In genomic region chr4:148867721-148868397, GRCm38 (mm10) we compare ENCODE assay signal across 10 mouse cellular contexts.
DNase-seq lines count a peak whose midpoint lies in the region; ATAC-seq and TF ChIP-seq lines count a peak whose summit lies in the region.
"Had no signal": no experiment of that assay in that cellular context is flagged by ENCODE, and none has a peak within 500 bp of the region (broad histone marks: within the 10 kb centered on the region; RNA-seq: fewer than 3 reads in every experiment).

No protein-coding gene starts in this region.

- H3K27ac ChIP-seq in kidney, adult 2 months (ENCODE audit: insufficient read depth, low read depth, low read length) = no peak overlapping the region
- H3K27ac ChIP-seq in kidney, embryonic 16.5 days (ENCODE audit: low read length) = no peak overlapping the region
- peak overlapping the region; percentile 43; the same call in 1 of the 2 replicates for H3K27ac ChIP-seq in lung, postnatal 0 days (ENCODE audit: low read length)
- H3K27ac ChIP-seq in liver, postnatal 0 days (ENCODE audit: low read depth) = no peak overlapping the region

- H3K4me3 ChIP-seq in kidney, adult 2 months (ENCODE audit: insufficient read depth, low read depth, low read length) = no peak overlapping the region
- no peak overlapping the region for H3K4me3 ChIP-seq in kidney, embryonic 16.5 days (ENCODE audit: low read length)
- no peak overlapping the region for H3K4me3 ChIP-seq in lung, postnatal 0 days (ENCODE audit: low read depth, low read length)
- no peak overlapping the region for H3K4me3 ChIP-seq in liver, postnatal 0 days (ENCODE audit: low read depth, low read length)
- H3K4me3 ChIP-seq: erythroblast, embryonic 14.5 days; megakaryocyte, embryonic 14.5 days had no signal

- no peak overlapping the region for H3K9ac ChIP-seq in kidney, embryonic 16.5 days (replicated peaks; ENCODE audit: low read length)
- no peak overlapping the region for H3K9ac ChIP-seq in lung, postnatal 0 days (replicated peaks; ENCODE audit: low read depth)
- H3K9ac ChIP-seq in liver, postnatal 0 days (replicated peaks) = no peak overlapping the region

- H3K27me3 ChIP-seq in kidney, adult 2 months (replicated peaks; ENCODE audit: control insufficient read depth, insufficient read depth, low read length) = no peaks in the 10 kb centered on the region
- H3K27me3 ChIP-seq in kidney, embryonic 16.5 days (ENCODE audit: insufficient read depth, low read length) = no peaks in the 10 kb centered on the region
- no peaks in the 10 kb centered on the region for H3K27me3 ChIP-seq in lung, postnatal 0 days (replicated peaks; ENCODE audit: insufficient read depth, low read length)
- H3K27me3 ChIP-seq in liver, postnatal 0 days (ENCODE audit: insufficient read depth, low read length) = 0 out of 2 replicates have a peak, but pooled peaks cover 6% of the 10 kb centered on the region

- peak; percentile 96 for DNase-seq in kidney, adult 2 months
- DNase-seq in adrenal gland, postnatal 36 days = peak; percentile 62 to 76
- peak; percentile 79 to 82 for DNase-seq in heart, postnatal 14 days
- DNase-seq in lung, postnatal 0 days (ENCODE audit: low spot score) = peak; percentile 59
- DNase-seq in liver, postnatal 0 days = no peak
- no peak for DNase-seq in left cerebral cortex, postnatal 36 days (ENCODE audit: low spot score in 2 of 2)
- no peak for DNase-seq in left cerebral cortex, adult 11 months (ENCODE audit: low spot score)

- WGBS in kidney, adult 2 months = 38% methylated on average over 11 of the region's 11 CpGs
- 85% methylated on average over 11 of the region's 11 CpGs for WGBS in kidney, embryonic 16.5 days
- 57% methylated on average over 11 of the region's 11 CpGs for WGBS in lung, postnatal 0 days
- WGBS in liver, postnatal 0 days (ENCODE audit: insufficient replicate concordance) = 70% methylated on average over 11 of the region's 11 CpGs

- H3K36me3 ChIP-seq in kidney, adult 2 months (ENCODE audit: control insufficient read depth, insufficient read depth, low read length) = no peaks in the 10 kb centered on the region
- H3K36me3 ChIP-seq in kidney, embryonic 16.5 days (ENCODE audit: insufficient read depth, low read length) = no peaks in the 10 kb centered on the region
- H3K36me3 ChIP-seq in lung, postnatal 0 days (ENCODE audit: insufficient read depth, low read length) = no peaks in the 10 kb centered on the region
- no peaks in the 10 kb centered on the region for H3K36me3 ChIP-seq in liver, postnatal 0 days (replicated peaks; ENCODE audit: insufficient read depth, low read length)

- no peaks in the 10 kb centered on the region for H3K9me3 ChIP-seq in kidney, embryonic 16.5 days (ENCODE audit: low read length)
- H3K9me3 ChIP-seq in lung, postnatal 0 days (ENCODE audit: low read length) = no peaks in the 10 kb centered on the region
- no peaks in the 10 kb centered on the region for H3K9me3 ChIP-seq in liver, postnatal 0 days (ENCODE audit: low read length)
- H3K9me3 ChIP-seq: megakaryocyte, embryonic 14.5 days had no signal

- no peak for TF ChIP-seq POLR2A in kidney, adult 2 months (IDR thresholded peaks at IDR 0.05; ENCODE audit: low read depth, low read length)

- no peak for TF ChIP-seq EP300 in lung, postnatal 0 days (IDR thresholded peaks at IDR 0.05)
- no peak for TF ChIP-seq EP300 in liver, postnatal 0 days (IDR thresholded peaks at IDR 0.05; ENCODE audit: low read depth)

- H3K4me2 ChIP-seq in kidney, embryonic 16.5 days (replicated peaks; ENCODE audit: low read depth, low read length) = no peak overlapping the region
- H3K4me2 ChIP-seq in lung, postnatal 0 days (replicated peaks; ENCODE audit: low read depth, low read length) = no peak overlapping the region
- H3K4me2 ChIP-seq in liver, postnatal 0 days (ENCODE audit: low read depth, low read length) = no peak overlapping the region

- intact Hi-C loops in heart, postnatal 14 days (cut with DNase I) = no loop called here
- intact Hi-C loops in left cerebral cortex, postnatal 36 days (cut with DNase I) = no loop called here

- H3K4me1 ChIP-seq in kidney, adult 2 months (ENCODE audit: control insufficient read depth, insufficient read depth, low read length) = peaks cover 7% of the 10 kb centered on the region; the same call in 1 of the 2 replicates
- H3K4me1 ChIP-seq in kidney, embryonic 16.5 days (ENCODE audit: insufficient read depth, low read length) = peaks cover 22% of the 10 kb centered on the region
- H3K4me1 ChIP-seq in lung, postnatal 0 days (ENCODE audit: insufficient read depth, low read depth, low read length) = peaks cover 4% of the 10 kb centered on the region; the same call in 1 of the 2 replicates
- H3K4me1 ChIP-seq in liver, postnatal 0 days (ENCODE audit: insufficient read depth) = no peaks in the 10 kb centered on the region
- H3K4me1 ChIP-seq: megakaryocyte, embryonic 14.5 days had no signal

- no peak for ATAC-seq in kidney, embryonic 16.5 days (ENCODE audit: low FRiP score, low TSS enrichment)
- peak; percentile 63 for ATAC-seq in lung, postnatal 0 days
- no peak for ATAC-seq in liver, postnatal 0 days

- no peak for TF ChIP-seq CTCF in kidney, adult 2 months (conservative IDR thresholded peaks at IDR 0.05; ENCODE audit: insufficient read depth, insufficient read length, low read depth, low read length)
- no peak for TF ChIP-seq CTCF in lung, postnatal 0 days (IDR thresholded peaks at IDR 0.05)
- TF ChIP-seq CTCF in liver, postnatal 0 days (IDR thresholded peaks at IDR 0.05; ENCODE audit: low read depth) = no peak

Comparison
In these comparisons a context has a peak if more than half of its experiments do, and no peak if none do; other contexts are left out.
1. DNase-seq: peak in kidney, adult 2 months (single experiment), adrenal gland, postnatal 36 days (2 of 2), heart, postnatal 14 days (2 of 2) and lung, postnatal 0 days (single experiment); none in liver, postnatal 0 days (single experiment), left cerebral cortex, postnatal 36 days (0 of 2) and left cerebral cortex, adult 11 months (single experiment).